In the genomic region with DNA sequence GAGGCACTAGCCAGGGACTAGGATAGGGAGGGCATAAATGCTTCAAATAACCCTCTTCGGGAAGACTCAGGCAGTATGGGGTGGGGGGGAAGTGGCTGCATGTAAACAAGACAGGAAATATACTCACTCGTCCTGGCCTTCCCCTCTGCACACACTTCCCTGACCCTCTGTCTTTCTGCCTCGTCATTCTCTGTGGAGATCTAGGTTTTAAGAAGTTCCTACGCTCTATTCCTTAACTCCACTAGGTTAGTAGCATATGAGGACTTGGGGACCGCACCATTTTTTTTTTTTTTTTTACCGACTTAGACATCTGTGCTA, we compare ENCODE assay signal across 16 mouse cellular contexts. TPM values are rescaled to one million over a fixed set of nuclear protein-coding genes. Genes with fewer than 3 reads are reported as not detected.
DNase-seq lines count a peak whose midpoint lies in the region; ATAC-seq and TF ChIP-seq lines count a peak whose summit lies in the region.
"Had no signal": no experiment of that assay in that cellular context is flagged by ENCODE, and none has a peak within 500 bp of the region (broad histone marks: within the 10 kb centered on the region; RNA-seq: fewer than 3 reads in every experiment).

No protein-coding gene starts in this region.

- peak; percentile 47; the same call in 1 of the 2 replicates for ATAC-seq in intestine, embryonic 15.5 days
- ATAC-seq in intestine, postnatal 0 days: no peak
- ATAC-seq in common myeloid progenitor, adult 5-6 weeks (replicated peaks; ENCODE audit: low read depth, poor library complexity, severe bottlenecking): peak; percentile 55
- ATAC-seq in liver, embryonic 16.5 days (ENCODE audit: low read depth): 0 out of 2 replicates have a peak, but pooled peaks have one; percentile 30
- ATAC-seq: forebrain, embryonic 13.5 days had no signal

- H3K4me3 ChIP-seq in intestine, embryonic 15.5 days (replicated peaks): no peak overlapping the region
- H3K4me3 ChIP-seq in intestine, postnatal 0 days (ENCODE audit: low read depth, low read length): no peak overlapping the region
- H3K4me3 ChIP-seq in liver, embryonic 16.5 days (ENCODE audit: low read depth, low read length): no peak overlapping the region
- no peak overlapping the region for H3K4me3 ChIP-seq in layer of hippocampus, adult 2 months
- H3K4me3 ChIP-seq: forebrain, embryonic 13.5 days; heart, embryonic 15.5 days; hindbrain, embryonic 15.5 days had no signal

- no peak overlapping the region for H3K27ac ChIP-seq in intestine, embryonic 15.5 days
- H3K27ac ChIP-seq in intestine, postnatal 0 days (ENCODE audit: low read depth, low read length): no peak overlapping the region
- no peak overlapping the region for H3K27ac ChIP-seq in liver, embryonic 16.5 days (ENCODE audit: low read length)
- no peak overlapping the region for H3K27ac ChIP-seq in layer of hippocampus, adult 2 months
- H3K27ac ChIP-seq: forebrain, embryonic 13.5 days; heart, embryonic 15.5 days; hindbrain, embryonic 15.5 days; kidney, postnatal 0 days had no signal

- H3K36me3 ChIP-seq in intestine, embryonic 15.5 days: no peaks in the 10 kb centered on the region
- no peaks in the 10 kb centered on the region for H3K36me3 ChIP-seq in intestine, postnatal 0 days (ENCODE audit: control insufficient read depth, insufficient read depth)
- no peaks in the 10 kb centered on the region for H3K36me3 ChIP-seq in liver, embryonic 16.5 days (ENCODE audit: control insufficient read depth, insufficient read depth)
- H3K36me3 ChIP-seq: heart, embryonic 15.5 days; hindbrain, embryonic 15.5 days had no signal

- no peaks in the 10 kb centered on the region for H3K9me3 ChIP-seq in intestine, embryonic 15.5 days
- H3K9me3 ChIP-seq in intestine, postnatal 0 days (ENCODE audit: control insufficient read depth): no peaks in the 10 kb centered on the region
- H3K9me3 ChIP-seq in liver, embryonic 16.5 days (replicated peaks; ENCODE audit: control insufficient read depth, low read length): no peaks in the 10 kb centered on the region
- H3K9me3 ChIP-seq: forebrain, embryonic 13.5 days; heart, embryonic 15.5 days; hindbrain, embryonic 15.5 days had no signal

- no peak for TF ChIP-seq CTCF in intestine, postnatal 0 days (IDR thresholded peaks at IDR 0.05; ENCODE audit: low read depth)
- no peak for TF ChIP-seq CTCF in layer of hippocampus, adult 2 months (conservative IDR thresholded peaks at IDR 0.05)

- peak; percentile 71 for DNase-seq in 416B (ENCODE audit: low read depth)
- DNase-seq in layer of hippocampus, adult 2 months (ENCODE audit: low spot score in 2 of 2): no peak
- no peak for DNase-seq in heart, adult 8-10 months (ENCODE audit: low spot score)
- DNase-seq in kidney, adult 18-20 months: no peak
- DNase-seq: cerebellum, adult 18-20 months; gastrocnemius, postnatal 14 days; lung, adult 2 months; midbrain, embryonic 14.5 days had no signal

- no peak overlapping the region for H3K9ac ChIP-seq in intestine, embryonic 15.5 days
- no peak overlapping the region for H3K9ac ChIP-seq in intestine, postnatal 0 days (ENCODE audit: low read depth, low read length)
- H3K9ac ChIP-seq in liver, embryonic 16.5 days (ENCODE audit: low read depth, low read length): no peak overlapping the region
- H3K9ac ChIP-seq: forebrain, embryonic 13.5 days; heart, embryonic 15.5 days; hindbrain, embryonic 15.5 days had no signal

- no peak overlapping the region for H3K4me2 ChIP-seq in intestine, embryonic 15.5 days (replicated peaks)
- H3K4me2 ChIP-seq in intestine, postnatal 0 days (replicated peaks; ENCODE audit: low read depth): no peak overlapping the region
- H3K4me2 ChIP-seq in liver, embryonic 16.5 days (ENCODE audit: low read depth, low read length): no peak overlapping the region
- H3K4me2 ChIP-seq: forebrain, embryonic 13.5 days; heart, embryonic 15.5 days; hindbrain, embryonic 15.5 days had no signal

- no peaks in the 10 kb centered on the region for H3K27me3 ChIP-seq in intestine, embryonic 15.5 days (replicated peaks)
- H3K27me3 ChIP-seq in intestine, postnatal 0 days (replicated peaks; ENCODE audit: control insufficient read depth, insufficient read depth, low read length): no peaks in the 10 kb centered on the region
- H3K27me3 ChIP-seq in liver, embryonic 16.5 days (ENCODE audit: control insufficient read depth, insufficient read depth, low read depth, low read length): no peaks in the 10 kb centered on the region
- H3K27me3 ChIP-seq: forebrain, embryonic 13.5 days; heart, embryonic 15.5 days; hindbrain, embryonic 15.5 days had no signal

- 34% methylated on average over 6 of the region's 6 CpGs for WGBS in intestine, embryonic 15.5 days
- 43% methylated on average over 6 of the region's 6 CpGs for WGBS in intestine, postnatal 0 days
- 17% methylated on average over 6 of the region's 6 CpGs for WGBS in liver, embryonic 16.5 days (ENCODE audit: insufficient replicate concordance)

- 0 out of 2 replicates have a peak, but pooled peaks cover 2% of the 10 kb centered on the region for H3K4me1 ChIP-seq in intestine, embryonic 15.5 days (replicated peaks)
- H3K4me1 ChIP-seq in intestine, postnatal 0 days (replicated peaks; ENCODE audit: control insufficient read depth, insufficient read depth, low read length): no peaks in the 10 kb centered on the region; the same call in 1 of the 2 replicates
- H3K4me1 ChIP-seq in liver, embryonic 16.5 days (ENCODE audit: control insufficient read depth, low read depth, low read length): peaks cover 13% of the 10 kb centered on the region
- H3K4me1 ChIP-seq: forebrain, embryonic 13.5 days; heart, embryonic 15.5 days; hindbrain, embryonic 15.5 days had no signal

RNA-seq across cellular contexts. Expression of a gene that starts 34.0 kb away (rescaled TPM):
- polyA plus RNA-seq in intestine, embryonic 15.5 days (2015; fragmentation: Nextera tagmentation; extraction: Ambion mirVana): 11.9 and 12.3 TPM in 2 replicates
- polyA plus RNA-seq in intestine, postnatal 0 days (2015; fragmentation: Nextera tagmentation; extraction: Ambion mirVana): 10.2 and 12.0 TPM in 2 replicates
- 20.6 and 26.9 TPM in 2 replicates for total RNA-seq in common myeloid progenitor, adult 5-6 weeks (2017)
- 3.2 and 3.6 TPM in 2 replicates for polyA plus RNA-seq in liver, embryonic 16.5 days (2015; fragmentation: Nextera tagmentation; extraction: Ambion mirVana)
- total RNA-seq in layer of hippocampus, adult 2 months (2021): 10 to 100 TPM; 38.7 to 47.3 TPM
- total RNA-seq in heart, adult 8-10 months (2022): 10 to 100 TPM; 17.2 to 19.8 (median 18.8) TPM
